Mouse (Mus musculus) embryonic facial prominence, embryonic 12.5 days (tissue): ENCODE results near the gene St8sia2. TPM values are rescaled to one million over a fixed set of nuclear protein-coding genes. Genes with fewer than 3 reads are reported as not detected.
"Not testable (repeated sequence)": the region's sequence is repeated elsewhere in the genome, so short reads cannot be mapped to it uniquely, and the experiment has no call there.

ENCODE experiments used
- ATAC-seq: fragments of 200-750 bp; cut with Nextera tagmentation; 2 replicates; pipeline ENCODE4 v1.8.0; 2017; ENCODE audit not compliant: insufficient number of reproducible peaks, insufficient read depth, low FRiP score, low TSS enrichment
- H3K27ac ChIP-seq: fragments of 300-500 bp; sonication (generic); 2 replicates; pipeline ENCODE4 v1.5.1; 2016; ENCODE audit warnings: mild to moderate bottlenecking
- H3K27me3 ChIP-seq: fragments of 300-500 bp; sonication (generic); 2 replicates; pipeline ENCODE4 v1.6.1; 2016; ENCODE audit warnings: mild to moderate bottlenecking, moderate library complexity
- H3K36me3 ChIP-seq: fragments of 300-500 bp; sonication (generic); 2 replicates; pipeline ENCODE4 v1.6.1; 2016; ENCODE audit warnings: mild to moderate bottlenecking
- H3K4me1 ChIP-seq: fragments of 300-500 bp; sonication (generic); 2 replicates; pipeline ENCODE4 v1.6.1; 2016
- H3K4me2 ChIP-seq: fragments of 300-500 bp; sonication (generic); replicated peaks from 2 replicates; pipeline ENCODE4 v1.6.1; 2016; ENCODE audit warnings: mild to moderate bottlenecking, moderate library complexity
- H3K4me3 ChIP-seq: fragments of 300-500 bp; sonication (generic); 2 replicates; pipeline ENCODE4 v1.5.1; 2016; ENCODE audit warnings: mild to moderate bottlenecking
- H3K9ac ChIP-seq: fragments of 300-500 bp; sonication (generic); 2 replicates; pipeline ENCODE4 v1.6.1; 2016; ENCODE audit warnings: mild to moderate bottlenecking, moderate library complexity
- H3K9me3 ChIP-seq: fragments of 300-500 bp; sonication (generic); 2 replicates; pipeline ENCODE4 v1.6.1; 2016; ENCODE audit warnings: mild to moderate bottlenecking, moderate library complexity
- WGBS: fragments of 180-500 bp; shearing (Covaris S2); methylation state at CpG from one replicate; pipeline ENCODE4 v1.1.7; 2016; 5-methylcytosine and 5-hydroxymethylcytosine counted together
- polyA plus RNA-seq: library from polyadenylated mRNA; unstranded; fragments of >200 nt; fragmentation: Nextera tagmentation; extraction: Ambion mirVana; gene quantifications from 2 replicates; pipeline ENCODE4 v1.2.1, GENCODE M21; 2016

Gene St8sia2
- polyA plus RNA-seq, 1 experiment from 2014 or later = 18.5 TPM

- peaks cover 7% of the 10 kb centered on the region for H3K4me1 ChIP-seq
- no peak overlapping the region for H3K4me3 ChIP-seq
- H3K27ac ChIP-seq = no peak overlapping the region
- peaks cover 16% of the 10 kb centered on the region for H3K27me3 ChIP-seq
- 81% methylated on average over 2 of the region's 2 CpGs for WGBS
- no peaks in the 10 kb centered on the region for H3K9me3 ChIP-seq
- ATAC-seq = no peak
- H3K36me3 ChIP-seq = no peaks in the 10 kb centered on the region
- no peak overlapping the region for H3K4me2 ChIP-seq
- H3K9ac ChIP-seq = no peak overlapping the region
These were observed 3.1 kb upstream of the St8sia2 start for GRCm38 (mm10) chr7:74016613-74017012.

GRCm38 (mm10) chr7:74012858-74013600, 461 bp downstream of the St8sia2 start:
- H3K4me2 ChIP-seq = peak overlapping the region; percentile 83
- H3K27me3 ChIP-seq = peaks cover 16% of the 10 kb centered on the region
- H3K36me3 ChIP-seq = no peaks in the 10 kb centered on the region
- under 1% methylated on average over 66 of the region's 70 CpGs for WGBS
- H3K4me3 ChIP-seq = peak overlapping the region; percentile 82
- H3K4me1 ChIP-seq = peaks cover 25% of the 10 kb centered on the region
- H3K9me3 ChIP-seq = no peaks in the 10 kb centered on the region
- H3K27ac ChIP-seq = peak overlapping the region; percentile 79
- H3K9ac ChIP-seq = peak overlapping the region; percentile 85
- ATAC-seq = peak; percentile 48

DNA sequence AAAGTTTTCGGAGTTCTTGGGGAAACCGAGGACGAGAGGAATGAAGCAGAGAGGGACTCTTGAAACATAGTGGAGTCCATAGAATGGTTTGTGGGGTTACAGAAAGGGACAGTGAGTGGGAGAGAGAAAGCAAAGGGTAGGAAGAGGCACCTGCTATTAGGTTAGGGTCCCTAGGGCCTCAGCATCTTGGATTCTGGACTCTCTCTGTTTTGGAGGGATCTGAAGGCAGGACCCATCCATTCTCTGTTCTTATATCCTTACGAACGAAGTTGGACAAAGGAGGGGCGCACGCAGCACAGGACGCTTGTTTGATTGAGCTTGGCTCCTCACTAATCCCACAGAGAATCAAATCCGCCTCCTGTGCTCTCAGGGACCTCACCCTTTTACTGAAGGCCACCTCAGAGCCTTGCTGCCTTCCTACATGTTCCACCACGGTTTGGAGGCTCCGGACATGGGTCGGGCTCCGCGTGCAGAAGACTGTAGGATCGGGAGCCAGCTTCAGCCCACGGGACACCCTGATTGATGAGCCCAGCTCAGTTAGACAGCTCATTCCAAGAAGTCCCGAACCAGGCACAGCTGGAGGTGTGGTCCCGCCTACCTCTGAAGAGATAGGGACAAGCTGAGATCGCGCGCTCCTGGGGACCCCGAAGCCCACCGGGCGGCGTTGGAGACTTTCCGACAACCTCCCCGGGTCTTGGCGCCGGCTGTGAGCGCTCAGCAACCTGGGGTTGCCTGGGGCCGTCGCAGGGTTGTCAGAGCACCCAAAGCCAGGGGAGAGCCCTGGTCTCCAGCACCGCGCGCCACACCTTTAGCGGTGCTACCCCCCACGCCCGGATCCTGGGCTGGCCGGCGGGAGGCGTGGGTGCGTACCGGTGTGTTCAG, 1.3 kb downstream of the St8sia2 start:
- no peaks in the 10 kb centered on the region for H3K36me3 ChIP-seq
- no peaks in the 10 kb centered on the region for H3K9me3 ChIP-seq
- WGBS = 3% methylated on average over 43 of the region's 43 CpGs
- H3K4me2 ChIP-seq = peak overlapping the region; percentile 83
- H3K9ac ChIP-seq = peak overlapping the region; percentile 85
- peaks cover 16% of the 10 kb centered on the region for H3K27me3 ChIP-seq
- H3K4me3 ChIP-seq = peak overlapping the region; percentile 82
- H3K4me1 ChIP-seq = peaks cover 28% of the 10 kb centered on the region
- H3K27ac ChIP-seq = peak overlapping the region; percentile 79
- peak; percentile 24; the same call in 1 of the 2 replicates for ATAC-seq

- Histone ChIP-seq H3K27me3 (no peaks in the 10 kb centered on the region), H3K4me3 (no peak overlapping the region), H3K36me3 (no peaks in the 10 kb centered on the region), H3K4me2 (no peak overlapping the region), H3K27ac (no peak overlapping the region), H3K4me1 (peaks cover 46% of the 10 kb centered on the region), H3K9me3 (no peaks in the 10 kb centered on the region), H3K9ac (no peak overlapping the region)
- no peak for ATAC-seq
- WGBS = 40% methylated on average over 7 of the region's 7 CpGs
These were observed 4.4 kb downstream of the St8sia2 start for GRCm38 (mm10) chr7:74008946-74009542.

DNA sequence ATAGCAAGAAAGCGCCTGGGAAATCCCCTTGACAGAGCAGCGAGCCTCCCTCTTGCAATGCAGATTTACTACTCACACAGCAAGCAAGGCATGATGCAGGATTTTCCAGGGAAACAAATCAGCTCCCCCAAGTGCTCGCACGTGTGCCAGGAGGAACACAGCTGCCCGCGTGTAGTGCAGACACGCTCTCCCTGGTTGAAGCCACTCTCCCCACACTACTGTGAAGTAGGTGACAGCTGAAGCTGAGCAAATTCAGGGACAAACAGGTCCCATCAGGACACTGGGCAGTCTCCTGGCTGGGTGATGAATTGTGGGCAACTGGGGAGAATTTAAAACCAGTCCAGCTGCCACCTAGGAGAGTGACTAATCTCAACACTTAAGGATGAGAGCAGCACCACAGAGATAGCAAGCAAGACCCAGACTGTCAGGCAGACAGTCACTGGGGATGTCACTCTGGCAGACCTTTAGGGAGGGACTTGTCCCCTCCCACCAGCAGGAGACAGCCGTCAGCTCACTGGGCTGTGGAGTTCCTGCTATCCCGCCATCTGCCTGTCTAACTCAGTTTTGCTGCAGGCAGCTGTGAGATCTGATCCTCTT, 6.6 kb downstream of the St8sia2 start:
- Histone ChIP-seq H3K27me3 (no peaks in the 10 kb centered on the region), H3K36me3 (no peaks in the 10 kb centered on the region), H3K9me3 (no peaks in the 10 kb centered on the region), H3K4me2 (no peak overlapping the region), H3K4me3 (no peak overlapping the region), H3K4me1 (peaks cover 43% of the 10 kb centered on the region), H3K9ac (no peak overlapping the region), H3K27ac (0 out of 2 replicates have a peak overlapping the region, but pooled peaks have one; percentile 23)
- WGBS = 18% methylated on average over 9 of the region's 9 CpGs
- peak; percentile 68; the same call in 1 of the 2 replicates for ATAC-seq

DNA sequence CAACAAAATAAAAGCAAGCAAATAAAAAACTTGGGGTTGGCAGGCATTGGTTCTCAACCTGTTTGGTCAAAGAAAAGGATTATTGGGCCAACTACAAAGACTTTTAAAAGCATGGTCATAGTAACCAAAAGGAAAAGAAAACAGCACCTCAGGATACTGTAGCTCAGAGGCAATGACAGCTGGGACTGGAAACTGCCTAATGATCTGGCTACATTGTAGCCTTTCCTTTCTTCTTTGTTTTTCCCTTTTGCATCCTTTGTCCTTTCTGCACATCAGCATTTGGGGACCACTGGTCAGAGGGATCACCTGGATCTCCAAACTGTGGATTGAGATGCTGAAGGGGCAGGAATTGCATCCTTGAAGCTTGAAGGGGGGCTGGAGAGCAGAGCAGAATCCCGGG, 7.1 kb downstream of the St8sia2 start:
- H3K4me2 ChIP-seq = no peak overlapping the region
- H3K27ac ChIP-seq = 0 out of 2 replicates have a peak overlapping the region, but pooled peaks have one; percentile 23
- H3K4me3 ChIP-seq = no peak overlapping the region
- H3K9me3 ChIP-seq = no peaks in the 10 kb centered on the region
- no peak for ATAC-seq
- 10% methylated on average over 1 of the region's 1 CpGs for WGBS
- H3K36me3 ChIP-seq = no peaks in the 10 kb centered on the region
- no peaks in the 10 kb centered on the region for H3K27me3 ChIP-seq
- H3K9ac ChIP-seq = no peak overlapping the region
- H3K4me1 ChIP-seq = peaks cover 38% of the 10 kb centered on the region

- 92% methylated on average over 12 of the region's 12 CpGs for WGBS
- Histone ChIP-seq H3K27ac (no peak overlapping the region), H3K4me1 (peaks cover 11% of the 10 kb centered on the region), H3K4me2 (no peak overlapping the region), H3K36me3 (no peaks in the 10 kb centered on the region), H3K27me3 (no peaks in the 10 kb centered on the region), H3K9ac (no peak overlapping the region), H3K9me3 (no peaks in the 10 kb centered on the region), H3K4me3 (no peak overlapping the region)
- ATAC-seq = no peak
These were observed 12.6 kb downstream of the St8sia2 start for GRCm38 (mm10) chr7:74000743-74001510.

DNA sequence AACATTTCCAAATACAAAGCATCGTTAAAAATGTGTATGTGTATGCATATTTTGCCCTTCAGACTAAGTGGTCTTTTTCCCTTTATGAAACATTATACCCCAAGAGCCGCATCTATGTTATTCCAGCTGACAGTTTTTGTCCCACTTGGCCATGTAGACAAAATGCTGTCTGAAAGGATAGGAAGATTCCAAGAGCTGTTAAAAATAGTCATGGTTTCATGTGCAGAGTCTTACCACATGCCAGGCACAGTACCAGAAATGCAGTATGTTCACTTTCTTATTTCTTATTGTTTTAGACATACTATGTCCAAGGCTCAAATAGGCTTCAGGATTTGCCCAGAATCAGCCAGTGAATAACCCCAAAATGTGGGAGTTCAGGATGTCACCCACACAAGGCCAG, 24.1 kb downstream of the St8sia2 start:
- Histone ChIP-seq H3K9ac (no peak overlapping the region), H3K27ac (no peak overlapping the region), H3K27me3 (no peaks in the 10 kb centered on the region), H3K4me3 (no peak overlapping the region), H3K9me3 (0 out of 2 replicates have a peak, but pooled peaks cover 4% of the 10 kb centered on the region), H3K36me3 (0 out of 2 replicates have a peak, but pooled peaks cover 3% of the 10 kb centered on the region), H3K4me1 (no peaks in the 10 kb centered on the region), H3K4me2 (no peak overlapping the region)
- WGBS = 82% methylated on average over 2 of the region's 2 CpGs
- no peak for ATAC-seq

GRCm38 (mm10) chr7:73972157-73972556, 41.3 kb downstream of the St8sia2 start:
- ATAC-seq, H3K4me3 ChIP-seq, H3K4me2 ChIP-seq, H3K27me3 ChIP-seq, H3K27ac ChIP-seq, H3K4me1 ChIP-seq, H3K9me3 ChIP-seq, H3K9ac ChIP-seq: not testable (repeated sequence)
- 47% methylated on average over 5 of the region's 5 CpGs for WGBS
- peaks cover 20% of the 10 kb centered on the region for H3K36me3 ChIP-seq

DNA sequence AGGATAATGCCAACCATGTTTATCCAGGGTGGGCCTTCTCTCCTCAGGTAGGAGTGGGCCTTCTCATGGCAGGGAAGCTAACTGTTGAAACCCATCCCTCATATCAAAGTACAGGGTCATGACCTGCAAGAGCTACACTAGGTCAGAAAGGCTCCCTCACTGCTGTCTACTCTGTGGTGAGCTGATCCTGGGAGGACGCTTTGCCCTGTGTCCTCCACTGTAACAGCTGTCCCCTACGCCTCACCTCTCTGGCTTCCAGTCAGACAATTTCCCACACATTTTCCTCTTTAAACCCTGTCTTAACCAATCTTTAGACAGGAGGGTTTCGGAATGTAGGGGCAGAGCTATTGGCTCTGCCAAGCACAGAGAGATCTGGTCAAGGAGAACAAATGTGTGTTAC, 48.3 kb downstream of the St8sia2 start:
- Histone ChIP-seq H3K9ac (no peak overlapping the region), H3K4me2 (no peak overlapping the region), H3K27ac (no peak overlapping the region), H3K36me3 (peaks cover 56% of the 10 kb centered on the region), H3K4me3 (no peak overlapping the region), H3K27me3 (no peaks in the 10 kb centered on the region), H3K9me3 (no peaks in the 10 kb centered on the region), H3K4me1 (no peaks in the 10 kb centered on the region)
- 67% methylated on average over 3 of the region's 3 CpGs for WGBS
- ATAC-seq = no peak

DNA sequence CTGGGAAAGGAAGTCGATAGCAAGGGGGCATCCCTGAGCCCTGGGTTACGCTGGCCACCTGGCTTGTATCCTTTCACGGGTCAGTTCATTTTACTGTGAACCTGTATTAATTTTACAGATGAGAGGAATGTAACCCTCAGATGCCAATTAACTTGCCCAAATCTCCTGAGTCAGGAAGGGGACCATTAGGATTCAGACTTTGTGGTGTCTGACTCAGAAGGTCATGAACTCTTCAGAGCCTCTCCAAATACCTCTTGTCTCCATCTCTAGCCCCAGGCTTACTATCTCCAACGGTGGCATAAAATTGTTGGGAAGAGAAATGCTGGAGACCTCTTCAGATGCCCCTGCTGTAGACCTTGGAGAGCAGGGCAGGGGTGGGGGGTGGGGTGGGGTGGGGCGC, 51.1 kb downstream of the St8sia2 start:
- peaks cover 69% of the 10 kb centered on the region for H3K36me3 ChIP-seq
- no peak for ATAC-seq
- 71% methylated on average over 5 of the region's 5 CpGs for WGBS

More for the DNA sequence above, 51.1 kb downstream of the St8sia2 start:
- H3K4me1 ChIP-seq = no peaks in the 10 kb centered on the region
- no peaks in the 10 kb centered on the region for H3K27me3 ChIP-seq
- H3K4me3 ChIP-seq = no peak overlapping the region
- H3K9me3 ChIP-seq = no peaks in the 10 kb centered on the region
- no peak overlapping the region for H3K4me2 ChIP-seq
- no peak overlapping the region for H3K9ac ChIP-seq
- H3K27ac ChIP-seq = no peak overlapping the region
